Mouse (Mus musculus) forebrain, embryonic 10.5 days (tissue): ENCODE measurements around the gene Smim1. TPM values are rescaled to one million over a fixed set of nuclear protein-coding genes. Genes with fewer than 3 reads are reported as not detected.

ENCODE experiments used
- DNase-seq: peaks from one replicate; pipeline ENCODE4 v3.0.0-alpha.2; 2017; ENCODE audit warnings: low spot score; ENCODE audit errors: extremely low spot score
- H3K27ac ChIP-seq: fragments of 300-500 bp; sonication (generic); 2 replicates; pipeline ENCODE4 v1.5.1; 2016; ENCODE audit warnings: mild to moderate bottlenecking
- H3K27me3 ChIP-seq: fragments of 300-500 bp; sonication (generic); 2 replicates; pipeline ENCODE4 v1.6.1; 2016; ENCODE audit warnings: mild to moderate bottlenecking; ENCODE audit not compliant: poor library complexity, severe bottlenecking
- H3K36me3 ChIP-seq: fragments of 300-500 bp; sonication (generic); replicated peaks from 2 replicates; pipeline ENCODE4 v1.6.1; 2016; ENCODE audit warnings: mild to moderate bottlenecking, moderate library complexity
- H3K4me1 ChIP-seq: fragments of 300-500 bp; sonication (generic); 2 replicates; pipeline ENCODE4 v1.6.1; 2016
- H3K4me3 ChIP-seq: fragments of 300-500 bp; sonication (generic); 2 replicates; pipeline ENCODE4 v1.5.1; 2016; ENCODE audit warnings: mild to moderate bottlenecking, moderate library complexity
- H3K9me3 ChIP-seq: fragments of 300-500 bp; sonication (generic); 2 replicates; pipeline ENCODE4 v1.6.1; 2016; ENCODE audit warnings: mild to moderate bottlenecking, moderate library complexity
- WGBS: fragments of 180-500 bp; shearing (Covaris S2); methylation state at CpG from one replicate; pipeline ENCODE4 v1.1.7; 2016; 5-methylcytosine and 5-hydroxymethylcytosine counted together
- polyA plus RNA-seq: library from polyadenylated mRNA; unstranded; fragments of >200 nt; fragmentation: Nextera tagmentation; extraction: Ambion mirVana; gene quantifications from 2 replicates; pipeline ENCODE4 v1.2.1, GENCODE M21; 2016

Smim1 gene
- polyA plus RNA-seq, 1 experiment from 2014 or later: 27.4 TPM

- 84% methylated on average over 9 of the region's 9 CpGs for WGBS
- Histone ChIP-seq H3K27me3 (no peaks in the 10 kb centered on the region), H3K27ac (no peak within 1 kb of the TSS), H3K36me3 (no peaks in the 10 kb centered on the region), H3K4me1 (no peaks in the 10 kb centered on the region), H3K9me3 (no peaks in the 10 kb centered on the region), H3K4me3 (no peak within 1 kb of the TSS)
- DNase-seq: no peak
These were observed 16.5 kb upstream of the Smim1 start, which contains the start of gene Ccdc27 for GRCm38 (mm10) chr4:154042577-154042976. TSS of gene Ccdc27 (minus strand) at chr4:154042677.

- Histone ChIP-seq H3K9me3 (no peaks in the 10 kb centered on the region), H3K4me3 (no peak overlapping the region), H3K4me1 (peaks cover 2% of the 10 kb centered on the region; the same call in 1 of the 2 replicates), H3K27ac (no peak overlapping the region), H3K36me3 (no peaks in the 10 kb centered on the region), H3K27me3 (peaks cover 3% of the 10 kb centered on the region; the same call in 1 of the 2 replicates)
- 52% methylated on average over 3 of the region's 3 CpGs for WGBS
- no peak for DNase-seq
These were observed 11.1 kb upstream of the Smim1 start for GRCm38 (mm10) chr4:154037123-154037522.

GRCm38 (mm10) chr4:154028646-154029045 lies 2.6 kb upstream of the Smim1 start:
- no peak for DNase-seq
- Histone ChIP-seq H3K36me3 (no peaks in the 10 kb centered on the region), H3K27me3 (peaks cover 42% of the 10 kb centered on the region), H3K4me3 (no peak overlapping the region), H3K9me3 (no peaks in the 10 kb centered on the region), H3K4me1 (peaks cover 30% of the 10 kb centered on the region), H3K27ac (no peak overlapping the region)

- Histone ChIP-seq H3K27me3 (peaks cover 45% of the 10 kb centered on the region), H3K4me3 (no peak overlapping the region), H3K27ac (no peak overlapping the region), H3K9me3 (no peaks in the 10 kb centered on the region), H3K4me1 (peaks cover 32% of the 10 kb centered on the region), H3K36me3 (no peaks in the 10 kb centered on the region)
- DNase-seq: no peak
- WGBS: 86% methylated on average over 7 of the region's 7 CpGs
These were observed 2.0 kb upstream of the Smim1 start for GRCm38 (mm10) chr4:154028066-154028465.

- Histone ChIP-seq H3K4me3 (peak overlapping the region; percentile 53), H3K4me1 (peaks cover 32% of the 10 kb centered on the region), H3K27ac (peak overlapping the region; percentile 78), H3K9me3 (no peaks in the 10 kb centered on the region), H3K27me3 (peaks cover 45% of the 10 kb centered on the region), H3K36me3 (peaks cover 16% of the 10 kb centered on the region)
- WGBS: 26% methylated on average over 2 of the region's 2 CpGs
- no peak for DNase-seq
These were observed 371 bp upstream of the Smim1 start for GRCm38 (mm10) chr4:154026441-154026761.

GRCm38 (mm10) chr4:154024729-154025521 lies 1.1 kb downstream of the Smim1 start:
- Histone ChIP-seq H3K4me3 (peak overlapping the region; percentile 53), H3K36me3 (peaks cover 30% of the 10 kb centered on the region), H3K27ac (peak overlapping the region; percentile 78), H3K9me3 (no peaks in the 10 kb centered on the region), H3K27me3 (peaks cover 45% of the 10 kb centered on the region), H3K4me1 (peaks cover 32% of the 10 kb centered on the region)
- DNase-seq: no peak
- WGBS: 38% methylated on average over 17 of the region's 17 CpGs

- Histone ChIP-seq H3K36me3 (peaks cover 40% of the 10 kb centered on the region), H3K4me1 (peaks cover 32% of the 10 kb centered on the region), H3K9me3 (no peaks in the 10 kb centered on the region), H3K27ac (no peak overlapping the region; the same call in 1 of the 2 replicates), H3K4me3 (0 out of 2 replicates have a peak overlapping the region, but pooled peaks have one; percentile 53), H3K27me3 (peaks cover 45% of the 10 kb centered on the region)
- WGBS: 34% methylated on average over 8 of the region's 8 CpGs
- peak; percentile 25 for DNase-seq
These were observed 2.1 kb downstream of the Smim1 start for GRCm38 (mm10) chr4:154023754-154024601.

- no peak for DNase-seq
- 45% methylated on average over 4 of the region's 4 CpGs for WGBS
- H3K36me3 ChIP-seq: peaks cover 51% of the 10 kb centered on the region
- H3K27ac ChIP-seq: peak overlapping the region; percentile 25; the same call in 1 of the 2 replicates
- H3K27me3 ChIP-seq: peaks cover 45% of the 10 kb centered on the region
- H3K9me3 ChIP-seq: no peaks in the 10 kb centered on the region
- H3K4me3 ChIP-seq: 0 out of 2 replicates have a peak overlapping the region, but pooled peaks have one; percentile 1
- peaks cover 32% of the 10 kb centered on the region for H3K4me1 ChIP-seq
These were observed 3.2 kb downstream of the Smim1 start for GRCm38 (mm10) chr4:154022844-154023243.

- H3K27me3 ChIP-seq: peaks cover 41% of the 10 kb centered on the region
- peaks cover 56% of the 10 kb centered on the region for H3K36me3 ChIP-seq
- no peaks in the 10 kb centered on the region for H3K9me3 ChIP-seq
- WGBS: 82% methylated on average over 4 of the region's 4 CpGs
- H3K4me3 ChIP-seq: 0 out of 2 replicates have a peak overlapping the region, but pooled peaks have one; percentile 1
- peaks cover 32% of the 10 kb centered on the region for H3K4me1 ChIP-seq
- DNase-seq: no peak
- 0 out of 2 replicates have a peak overlapping the region, but pooled peaks have one; percentile 25 for H3K27ac ChIP-seq
These were observed 3.6 kb downstream of the Smim1 start for GRCm38 (mm10) chr4:154022407-154022806.

GRCm38 (mm10) chr4:154021432-154021831 lies 4.6 kb downstream of the Smim1 start:
- Histone ChIP-seq H3K36me3 (peaks cover 65% of the 10 kb centered on the region), H3K4me3 (no peak overlapping the region)
- WGBS: 90% methylated on average over 9 of the region's 9 CpGs

GRCm38 (mm10) chr4:154019571-154019970 lies 6.5 kb downstream of the Smim1 start:
- peak; percentile 26 for DNase-seq
- Histone ChIP-seq H3K4me3 (no peak overlapping the region), H3K36me3 (peaks cover 84% of the 10 kb centered on the region), H3K27me3 (peaks cover 12% of the 10 kb centered on the region), H3K4me1 (peaks cover 11% of the 10 kb centered on the region), H3K9me3 (no peaks in the 10 kb centered on the region), H3K27ac (no peak overlapping the region)
- 79% methylated on average over 7 of the region's 7 CpGs for WGBS

More at GRCm38 (mm10) chr4:154021432-154021831, 4.6 kb downstream of the Smim1 start:
- Histone ChIP-seq H3K27me3 (peaks cover 31% of the 10 kb centered on the region), H3K4me1 (peaks cover 29% of the 10 kb centered on the region), H3K9me3 (no peaks in the 10 kb centered on the region), H3K27ac (no peak overlapping the region)
- DNase-seq: no peak

- Histone ChIP-seq H3K9me3 (no peaks in the 10 kb centered on the region), H3K36me3 (peaks cover 72% of the 10 kb centered on the region), H3K4me1 (peaks cover 29% of the 10 kb centered on the region), H3K27me3 (no peaks in the 10 kb centered on the region), H3K4me3 (no peak overlapping the region), H3K27ac (no peak overlapping the region)
- 93% methylated on average over 11 of the region's 11 CpGs for WGBS
- DNase-seq: no peak
These were observed 10.6 kb downstream of the Smim1 start for GRCm38 (mm10) chr4:154015476-154015875.
